Mouse (Mus musculus) embryonic facial prominence, embryonic 13.5 days (tissue): ENCODE data around the gene Efl1. TPM values are rescaled to one million over a fixed set of nuclear protein-coding genes. Genes with fewer than 3 reads are reported as not detected.

ENCODE experiments used
- ATAC-seq: fragments of 200-750 bp; cut with Nextera tagmentation; 2 replicates; pipeline ENCODE4 v1.8.0; 2017; ENCODE audit warnings: low read depth; ENCODE audit not compliant: insufficient number of reproducible peaks, insufficient read depth, low FRiP score, low TSS enrichment
- H3K27ac ChIP-seq: fragments of 300-500 bp; sonication (generic); 2 replicates; pipeline ENCODE4 v1.5.1; 2015; ENCODE audit warnings: moderate library complexity, mild to moderate bottlenecking, inconsistent platforms
- H3K27me3 ChIP-seq: fragments of 300-500 bp; sonication (generic); 2 replicates; pipeline ENCODE4 v1.6.1; 2015; ENCODE audit warnings: mild to moderate bottlenecking, inconsistent platforms
- H3K36me3 ChIP-seq: fragments of 300-500 bp; sonication (generic); 2 replicates; pipeline ENCODE4 v1.6.1; 2015; ENCODE audit warnings: mild to moderate bottlenecking, inconsistent platforms
- H3K4me1 ChIP-seq: fragments of 300-500 bp; sonication (generic); 2 replicates; pipeline ENCODE4 v1.6.1; 2015; ENCODE audit warnings: inconsistent platforms
- H3K4me2 ChIP-seq: fragments of 300-500 bp; sonication (generic); 2 replicates; pipeline ENCODE4 v1.6.1; 2015; ENCODE audit warnings: moderate library complexity, mild to moderate bottlenecking, inconsistent platforms
- H3K4me3 ChIP-seq: fragments of 300-500 bp; sonication (generic); 2 replicates; pipeline ENCODE4 v1.5.1; 2015; ENCODE audit warnings: mild to moderate bottlenecking, inconsistent platforms
- H3K9ac ChIP-seq: fragments of 300-500 bp; sonication (generic); 2 replicates; pipeline ENCODE4 v1.6.1; 2015; ENCODE audit warnings: mild to moderate bottlenecking, inconsistent platforms
- H3K9me3 ChIP-seq: fragments of 300-500 bp; sonication (generic); 2 replicates; pipeline ENCODE4 v1.6.1; 2016; ENCODE audit warnings: inconsistent platforms
- WGBS: fragments of 180-500 bp; shearing (Covaris S2); methylation state at CpG from one replicate; pipeline ENCODE4 v1.1.7; 2015; ENCODE audit warnings: mixed read lengths; 5-methylcytosine and 5-hydroxymethylcytosine counted together
- polyA plus RNA-seq: library from polyadenylated mRNA; unstranded; fragments of >200 nt; fragmentation: Nextera tagmentation; extraction: Ambion mirVana; gene quantifications from 2 replicates; pipeline ENCODE4 v1.2.1, GENCODE M21; 2015

The Efl1 gene
- polyA plus RNA-seq, 1 experiment from 2014 or later = 25.5 TPM

DNA sequence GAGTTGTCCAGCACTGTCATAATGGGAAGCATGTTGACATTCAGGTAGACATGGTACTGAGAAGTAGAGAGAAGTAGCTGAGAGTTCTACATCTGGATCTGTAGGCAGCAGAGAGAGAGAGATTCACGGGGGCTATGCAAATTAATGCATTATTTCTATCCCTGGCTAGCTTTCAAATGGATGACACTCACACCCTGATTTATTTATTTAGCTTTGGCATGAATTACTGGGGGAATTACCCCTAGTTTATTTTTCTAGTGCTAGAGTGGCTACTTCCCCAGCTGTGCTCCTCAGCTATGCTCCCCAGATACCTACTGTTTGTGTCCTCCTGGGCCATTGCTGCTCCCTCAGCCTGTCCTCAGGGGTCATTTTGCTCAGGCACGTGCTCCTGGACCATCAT lies 144.2 kb downstream of the Efl1 start:
- no peak for ATAC-seq
- Histone ChIP-seq H3K4me1 (peaks cover 7% of the 10 kb centered on the region; the same call in 1 of the 2 replicates), H3K9me3 (no peaks in the 10 kb centered on the region)

DNA sequence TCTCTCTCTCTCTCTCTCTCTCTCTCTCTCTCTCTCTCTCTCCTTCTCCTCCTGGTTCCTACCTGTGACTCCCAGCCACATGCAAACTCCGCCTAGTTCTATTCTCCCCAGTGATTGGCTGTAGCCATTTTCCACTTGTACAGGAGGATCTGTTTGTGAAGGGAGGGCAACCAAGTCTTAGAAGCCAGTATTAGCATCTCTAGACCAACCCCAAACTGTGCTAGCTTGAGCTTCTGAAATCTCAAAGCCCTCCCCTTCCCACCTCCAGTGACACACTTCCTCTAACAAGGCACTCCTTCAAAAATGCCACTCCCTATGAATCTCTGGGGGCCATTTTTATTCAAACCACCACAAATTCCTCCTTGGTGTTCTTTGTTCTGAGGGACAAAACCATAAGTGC lies 144.7 kb downstream of the Efl1 start:
- no peak overlapping the region for H3K4me3 ChIP-seq
- H3K4me2 ChIP-seq = no peak overlapping the region
- H3K4me1 ChIP-seq = peaks cover 6% of the 10 kb centered on the region; the same call in 1 of the 2 replicates
- no peak overlapping the region for H3K27ac ChIP-seq
- 91% methylated on average over 1 of the region's 1 CpGs for WGBS
- no peak for ATAC-seq
- no peak overlapping the region for H3K9ac ChIP-seq
- H3K36me3 ChIP-seq = no peaks in the 10 kb centered on the region
- no peaks in the 10 kb centered on the region for H3K27me3 ChIP-seq
- H3K9me3 ChIP-seq = no peaks in the 10 kb centered on the region

More for the DNA sequence above, 144.2 kb downstream of the Efl1 start:
- Histone ChIP-seq H3K4me3 (no peak overlapping the region), H3K9ac (no peak overlapping the region), H3K4me2 (no peak overlapping the region), H3K27ac (no peak overlapping the region), H3K36me3 (no peaks in the 10 kb centered on the region), H3K27me3 (no peaks in the 10 kb centered on the region)
- 54% methylated on average over 2 of the region's 2 CpGs for WGBS

DNA sequence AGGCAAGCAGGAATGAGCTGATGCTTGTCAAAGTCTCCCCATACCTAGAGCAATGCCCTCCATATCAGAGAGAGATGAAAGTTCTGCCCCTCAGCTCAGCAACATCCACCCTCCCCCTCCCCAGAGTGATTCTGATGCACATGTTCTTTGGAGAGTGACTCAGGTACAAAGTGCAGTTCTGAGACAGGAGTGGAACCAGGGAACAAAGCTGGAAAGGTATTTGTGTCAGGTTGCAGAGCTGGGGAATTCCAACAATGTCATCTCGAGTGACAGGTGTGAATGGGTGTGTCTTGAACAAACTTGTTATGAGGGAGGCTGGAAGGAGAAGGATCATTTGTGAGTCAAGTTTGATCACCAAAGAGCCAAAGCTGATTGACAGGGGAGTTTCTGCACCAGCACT lies 146.1 kb downstream of the Efl1 start:
- WGBS = 42% methylated on average over 1 of the region's 1 CpGs
- Histone ChIP-seq H3K36me3 (no peaks in the 10 kb centered on the region), H3K4me2 (no peak overlapping the region), H3K4me1 (peaks cover 6% of the 10 kb centered on the region; the same call in 1 of the 2 replicates), H3K9ac (no peak overlapping the region), H3K9me3 (no peaks in the 10 kb centered on the region), H3K27ac (no peak overlapping the region), H3K27me3 (no peaks in the 10 kb centered on the region), H3K4me3 (no peak overlapping the region)
- no peak for ATAC-seq

DNA sequence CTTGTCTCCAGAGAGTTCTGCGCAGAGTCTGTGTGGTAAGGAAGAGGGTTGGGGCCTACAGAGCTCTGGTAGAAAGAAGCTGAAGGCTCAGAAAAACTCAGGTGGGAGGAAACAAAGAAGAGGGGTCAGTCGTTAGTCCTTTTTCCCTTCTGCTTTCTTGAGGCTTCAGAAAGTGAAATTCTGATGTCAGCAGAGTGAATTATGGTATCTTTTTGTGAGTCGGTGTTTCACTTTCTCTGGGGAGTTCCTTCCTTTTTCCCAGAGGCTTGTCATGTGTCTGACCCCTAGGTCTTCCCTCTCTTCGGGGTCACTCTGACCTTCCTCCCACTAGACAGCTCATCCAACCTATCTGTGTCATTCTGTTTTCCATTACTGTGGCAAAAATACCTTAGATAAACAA lies 153.8 kb downstream of the Efl1 start:
- ATAC-seq = no peak
- Histone ChIP-seq H3K27me3 (no peaks in the 10 kb centered on the region), H3K9ac (no peak overlapping the region), H3K4me1 (no peaks in the 10 kb centered on the region), H3K4me3 (no peak overlapping the region), H3K9me3 (no peaks in the 10 kb centered on the region), H3K27ac (no peak overlapping the region), H3K36me3 (no peaks in the 10 kb centered on the region), H3K4me2 (no peak overlapping the region)
- WGBS = 62% methylated on average over 4 of the region's 4 CpGs

DNA sequence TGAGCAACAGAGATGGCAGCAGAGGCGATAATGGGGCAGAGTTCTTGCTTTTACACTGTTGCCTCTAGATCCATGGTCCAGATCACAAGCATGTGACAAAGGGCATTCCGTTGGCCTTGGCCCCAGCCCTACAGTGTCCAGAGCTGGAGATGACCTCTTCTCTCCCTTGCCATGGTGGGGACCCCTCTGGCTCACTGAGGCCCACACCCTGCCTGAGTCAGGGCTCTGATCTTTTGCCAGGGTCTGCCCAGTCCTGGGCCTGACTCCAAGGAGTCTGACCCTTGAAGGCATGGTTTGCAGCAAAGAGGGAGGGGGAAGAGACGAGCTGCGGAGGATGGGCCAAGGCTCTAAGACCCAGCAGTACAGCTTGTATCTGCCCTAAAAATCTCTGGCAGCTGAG lies 159.8 kb downstream of the Efl1 start:
- no peaks in the 10 kb centered on the region for H3K36me3 ChIP-seq
- H3K4me2 ChIP-seq = no peak overlapping the region
- no peak for ATAC-seq
- H3K4me3 ChIP-seq = no peak overlapping the region
- no peak overlapping the region for H3K27ac ChIP-seq
- peaks cover 25% of the 10 kb centered on the region for H3K4me1 ChIP-seq
- H3K9me3 ChIP-seq = no peaks in the 10 kb centered on the region
- no peaks in the 10 kb centered on the region for H3K27me3 ChIP-seq
- no peak overlapping the region for H3K9ac ChIP-seq
- 78% methylated on average over 4 of the region's 4 CpGs for WGBS

- Histone ChIP-seq H3K9ac (no peak overlapping the region), H3K4me1 (peaks cover 25% of the 10 kb centered on the region), H3K9me3 (no peaks in the 10 kb centered on the region), H3K4me2 (no peak overlapping the region), H3K4me3 (no peak overlapping the region), H3K27me3 (no peaks in the 10 kb centered on the region), H3K27ac (no peak overlapping the region), H3K36me3 (no peaks in the 10 kb centered on the region)
- no peak for ATAC-seq
- WGBS = 54% methylated on average over 5 of the region's 5 CpGs
Measured at GRCm38 (mm10) chr7:82809126-82809525, 160.7 kb downstream of the Efl1 start.

DNA sequence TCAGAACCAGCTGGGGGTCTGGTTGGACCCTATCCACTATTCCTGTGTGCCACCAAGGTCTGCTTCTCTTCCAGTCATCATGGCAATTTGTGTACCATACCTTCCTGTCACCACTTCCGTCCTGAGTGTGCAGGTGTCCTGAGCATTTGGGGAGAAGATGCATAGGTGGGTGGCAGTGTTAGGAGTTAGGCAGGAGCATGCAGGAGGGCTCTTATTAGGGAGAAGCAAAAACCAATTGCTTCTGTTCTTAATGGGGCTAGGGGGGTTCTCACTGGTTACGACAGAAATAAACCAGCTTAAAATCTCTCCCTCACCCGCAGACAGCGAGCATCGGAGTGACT lies 162.4 kb downstream of the Efl1 start:
- no peak overlapping the region for H3K9ac ChIP-seq
- peak overlapping the region; percentile 48 for H3K4me2 ChIP-seq
- H3K27ac ChIP-seq = no peak overlapping the region
- H3K4me3 ChIP-seq = 0 out of 2 replicates have a peak overlapping the region, but pooled peaks have one; percentile 7
- H3K4me1 ChIP-seq = peaks cover 25% of the 10 kb centered on the region
- H3K9me3 ChIP-seq = no peaks in the 10 kb centered on the region
- WGBS = 24% methylated on average over 5 of the region's 5 CpGs
- H3K27me3 ChIP-seq = no peaks in the 10 kb centered on the region
- no peaks in the 10 kb centered on the region for H3K36me3 ChIP-seq
- no peak for ATAC-seq

DNA sequence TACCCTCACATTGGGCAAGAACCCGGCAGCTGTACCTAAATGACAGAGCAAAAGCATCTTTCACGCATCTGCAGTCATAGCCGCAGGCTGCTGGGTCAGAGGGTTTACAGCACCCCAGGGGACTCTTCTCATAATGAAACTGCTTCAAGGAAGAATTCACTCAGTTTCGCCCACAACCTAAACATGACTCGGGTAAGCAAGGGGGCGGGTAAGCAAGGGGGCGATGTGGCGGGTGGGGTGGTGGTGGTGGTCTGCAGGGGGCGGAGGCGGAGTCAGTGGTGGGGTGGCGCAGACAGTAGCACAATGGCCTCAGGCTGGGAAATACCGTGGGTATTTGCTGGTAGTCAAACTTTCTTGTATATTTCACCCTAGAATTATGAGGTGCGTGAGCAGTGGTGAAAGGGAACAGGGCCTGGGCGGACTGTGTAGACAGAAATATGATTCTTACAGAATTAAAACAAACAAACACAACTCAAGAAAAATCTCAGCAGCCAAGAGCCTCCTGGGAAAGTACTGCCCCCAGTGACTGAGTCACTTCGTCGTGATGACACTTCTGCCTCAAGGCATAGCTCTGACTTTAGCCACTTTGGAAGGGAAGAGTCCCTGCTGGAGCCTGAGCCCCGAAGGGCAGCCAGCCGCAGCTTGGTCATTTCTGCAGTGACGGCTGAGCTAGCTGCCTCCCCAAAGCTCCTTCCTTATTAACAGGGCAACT lies 162.9 kb downstream of the Efl1 start:
- Histone ChIP-seq H3K27ac (no peak overlapping the region), H3K27me3 (no peaks in the 10 kb centered on the region), H3K4me3 (peak overlapping the region; percentile 7; the same call in 1 of the 2 replicates), H3K9ac (0 out of 2 replicates have a peak overlapping the region, but pooled peaks have one; percentile 7), H3K4me2 (peak overlapping the region; percentile 48), H3K9me3 (no peaks in the 10 kb centered on the region), H3K36me3 (no peaks in the 10 kb centered on the region), H3K4me1 (peaks cover 25% of the 10 kb centered on the region)
- 10% methylated on average over 19 of the region's 19 CpGs for WGBS
- ATAC-seq = no peak

GRCm38 (mm10) chr7:82812186-82813155 lies 164.1 kb downstream of the Efl1 start:
- Histone ChIP-seq H3K4me2 (no peak overlapping the region), H3K36me3 (no peaks in the 10 kb centered on the region), H3K4me3 (no peak overlapping the region), H3K27me3 (no peaks in the 10 kb centered on the region), H3K4me1 (peaks cover 25% of the 10 kb centered on the region), H3K27ac (no peak overlapping the region), H3K9me3 (no peaks in the 10 kb centered on the region), H3K9ac (no peak overlapping the region)
- ATAC-seq = no peak
- WGBS = 84% methylated on average over 19 of the region's 19 CpGs

- ATAC-seq = no peak
- Histone ChIP-seq H3K4me3 (no peak overlapping the region), H3K27ac (no peak overlapping the region), H3K36me3 (no peaks in the 10 kb centered on the region), H3K9me3 (no peaks in the 10 kb centered on the region), H3K9ac (no peak overlapping the region), H3K4me2 (no peak overlapping the region), H3K4me1 (no peaks in the 10 kb centered on the region), H3K27me3 (no peaks in the 10 kb centered on the region)
- WGBS = 88% methylated on average over 7 of the region's 7 CpGs
Measured at GRCm38 (mm10) chr7:82819541-82819940, 171.1 kb downstream of the Efl1 start.

DNA sequence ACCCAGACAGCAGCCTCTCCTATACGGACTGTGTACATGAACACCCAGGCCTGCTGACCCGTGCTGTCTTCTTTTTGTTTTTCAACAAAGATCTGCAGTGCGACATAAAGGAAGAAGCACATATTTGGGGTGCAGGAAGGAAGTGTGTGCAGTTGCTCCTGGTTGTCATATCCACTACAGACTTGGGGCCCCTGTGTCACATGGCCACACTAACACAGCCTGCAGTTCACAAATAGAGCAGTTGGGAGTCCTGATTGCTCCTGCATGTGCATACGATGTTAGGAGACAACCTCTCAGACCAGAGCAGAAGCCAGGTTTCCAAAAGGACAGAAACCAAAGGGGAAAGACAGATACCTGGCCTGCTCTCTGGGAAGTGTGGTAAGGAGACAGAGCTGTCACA lies 172.2 kb downstream of the Efl1 start:
- 80% methylated on average over 4 of the region's 4 CpGs for WGBS
- Histone ChIP-seq H3K4me2 (no peak overlapping the region), H3K9ac (no peak overlapping the region), H3K27me3 (no peaks in the 10 kb centered on the region), H3K4me3 (no peak overlapping the region), H3K4me1 (no peaks in the 10 kb centered on the region), H3K36me3 (no peaks in the 10 kb centered on the region), H3K27ac (no peak overlapping the region), H3K9me3 (no peaks in the 10 kb centered on the region)
- no peak for ATAC-seq

DNA sequence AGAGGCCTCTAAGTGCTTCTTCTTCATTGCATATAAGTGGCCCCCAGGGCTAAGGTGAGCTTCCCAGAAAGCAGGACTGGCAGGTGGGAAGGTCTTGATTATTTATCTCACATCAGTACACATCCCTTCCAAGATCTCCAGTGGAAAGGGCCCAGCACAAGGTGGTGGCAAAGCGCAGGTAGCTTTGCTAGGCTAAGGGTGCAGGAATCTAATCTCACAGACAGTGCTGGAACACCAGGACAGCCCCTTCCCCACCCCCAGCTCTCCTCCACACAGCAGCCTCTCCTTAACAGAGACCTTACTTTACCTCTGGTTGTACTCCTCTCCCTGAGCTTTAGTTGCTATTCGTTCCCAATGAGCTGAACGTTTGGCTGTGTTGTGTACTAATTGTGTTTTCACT lies 173.1 kb downstream of the Efl1 start:
- H3K27ac ChIP-seq = no peak overlapping the region
- H3K27me3 ChIP-seq = no peaks in the 10 kb centered on the region
- WGBS = 78% methylated on average over 3 of the region's 3 CpGs
- no peaks in the 10 kb centered on the region for H3K36me3 ChIP-seq
- no peak for ATAC-seq
- H3K9me3 ChIP-seq = no peaks in the 10 kb centered on the region
- no peak overlapping the region for H3K4me3 ChIP-seq
- H3K4me2 ChIP-seq = no peak overlapping the region
- H3K9ac ChIP-seq = no peak overlapping the region
- H3K4me1 ChIP-seq = no peaks in the 10 kb centered on the region
